Mouse (Mus musculus) hindbrain, postnatal 0 days (tissue): Measurements from ENCODE around the gene Trem3. TPM values are rescaled to one million over a fixed set of nuclear protein-coding genes. Genes with fewer than 3 reads are reported as not detected.

Source experiments
- ATAC-seq: fragments of 200-750 bp; cut with Nextera tagmentation; 2 replicates; pipeline ENCODE4 v1.8.0; 2017; ENCODE audit warnings: mild to moderate bottlenecking, moderate TSS enrichment, moderate library complexity
- DNase-seq: peaks from one replicate; pipeline ENCODE4 v3.0.0-alpha.2; 2015; ENCODE audit warnings: low spot score
- H3K27ac ChIP-seq: fragments of 300-500 bp; sonication (generic); 2 replicates; pipeline ENCODE4 v1.5.1; 2014; ENCODE audit warnings: mild to moderate bottlenecking
- H3K27me3 ChIP-seq: fragments of 300-500 bp; sonication (generic); 2 replicates; pipeline ENCODE4 v1.6.1; 2014; ENCODE audit warnings: low read length, mixed read lengths; ENCODE audit not compliant: insufficient read depth
- H3K36me3 ChIP-seq: fragments of 300-500 bp; sonication (generic); 2 replicates; pipeline ENCODE4 v1.6.1; 2014; ENCODE audit warnings: low read length, mixed read lengths; ENCODE audit not compliant: insufficient read depth
- H3K4me1 ChIP-seq: fragments of 300-500 bp; sonication (generic); 2 replicates; pipeline ENCODE4 v1.6.1; 2014; ENCODE audit warnings: antibody characterized with exemption, low read length, mixed read lengths; ENCODE audit not compliant: insufficient read depth
- H3K4me2 ChIP-seq: fragments of 300-500 bp; sonication (generic); 2 replicates; pipeline ENCODE4 v1.6.1; 2014; ENCODE audit warnings: low read depth, mild to moderate bottlenecking, low read length, moderate library complexity, mixed read lengths
- H3K4me3 ChIP-seq: fragments of 300-500 bp; sonication (generic); 2 replicates; pipeline ENCODE4 v1.5.1; 2014; ENCODE audit warnings: low read length
- H3K9ac ChIP-seq: fragments of 300-500 bp; sonication (generic); replicated peaks from 2 replicates; pipeline ENCODE4 v1.6.1; 2014; ENCODE audit warnings: mild to moderate bottlenecking, low read length, moderate library complexity, mixed read lengths
- H3K9me3 ChIP-seq: fragments of 300-500 bp; sonication (generic); 2 replicates; pipeline ENCODE4 v1.6.1; 2016; ENCODE audit warnings: low read length, mixed read lengths
- CTCF ChIP-seq: IDR thresholded peaks from 2 replicates; pipeline ENCODE4 v1.5.1; 2016; ENCODE audit warnings: antibody characterized with exemption, control low read depth, low read depth
- WGBS: fragments of 180-500 bp; shearing (Covaris S2); extraction: QIAGEN DNeasy Blood & Tissue Kit; methylation state at CpG from one replicate; pipeline ENCODE4 v1.1.7; 2014; 5-methylcytosine and 5-hydroxymethylcytosine counted together
- polyA plus RNA-seq: library from polyadenylated mRNA; unstranded; fragments of >200 nt; fragmentation: Nextera tagmentation; extraction: Ambion mirVana; gene quantifications from 2 replicates; pipeline ENCODE4 v1.2.1, GENCODE M21; 2015
- total RNA-seq: library from RNA; depleted of rRNA; stranded (reverse); fragments of >200 nt; gene quantifications from 2 replicates; pipeline ENCODE4 v1.2.3, GENCODE M21; 2014; rRNA removed

Gene Trem3
- total RNA-seq (not detected in 2 replicates), polyA plus RNA-seq (not detected in 2 replicates)

DNA sequence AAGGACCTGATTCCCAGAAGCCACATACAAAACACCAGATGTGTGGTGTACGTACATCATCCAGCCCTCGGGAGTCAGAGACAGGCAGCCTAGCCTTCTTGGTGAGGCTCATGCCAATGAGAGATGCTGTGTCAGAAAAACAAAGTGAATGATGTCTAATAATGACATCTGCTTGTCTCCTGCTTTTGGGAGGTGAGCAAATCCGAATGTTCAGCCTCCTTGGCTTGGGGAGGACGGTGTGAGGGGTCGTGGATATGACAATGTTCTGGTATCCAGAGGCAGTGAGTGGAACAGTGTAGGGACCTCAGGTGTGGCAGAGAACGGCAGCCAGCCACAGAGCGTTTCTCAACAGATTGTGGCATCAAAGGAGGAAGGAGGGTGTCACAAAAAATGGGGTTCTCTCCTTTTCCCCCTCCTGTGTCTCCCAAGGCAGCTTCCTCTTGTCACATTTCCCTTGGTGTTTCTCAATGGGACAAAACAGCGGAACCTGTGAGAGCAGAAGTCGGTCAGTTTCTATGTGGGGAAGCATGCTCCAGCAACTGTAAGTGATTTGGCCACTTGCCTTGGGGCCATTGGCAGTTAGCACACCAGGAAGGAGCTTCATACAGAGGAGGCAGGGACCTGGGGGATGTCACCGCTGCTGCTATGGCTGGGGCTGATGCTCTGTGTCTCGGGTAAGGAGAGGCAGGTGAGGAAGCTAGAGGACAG is at the start of gene Trem3:
Gene Trem3 (plus strand): TSS at position 557 of the 708 bp plus-strand sequence.
- 76% methylated on average over 11 of the region's 11 CpGs for WGBS
- Histone ChIP-seq H3K9ac (no peak within 1 kb of the TSS), H3K27me3 (no peaks in the 10 kb centered on the region), H3K36me3 (no peaks in the 10 kb centered on the region), H3K4me1 (no peaks in the 10 kb centered on the region), H3K4me3 (no peak within 1 kb of the TSS), H3K4me2 (no peak within 1 kb of the TSS), H3K9me3 (no peaks in the 10 kb centered on the region), H3K27ac (no peak within 1 kb of the TSS)
- DNase-seq, result no peak
- ATAC-seq, result no peak
- no peak for TF ChIP-seq CTCF

DNA sequence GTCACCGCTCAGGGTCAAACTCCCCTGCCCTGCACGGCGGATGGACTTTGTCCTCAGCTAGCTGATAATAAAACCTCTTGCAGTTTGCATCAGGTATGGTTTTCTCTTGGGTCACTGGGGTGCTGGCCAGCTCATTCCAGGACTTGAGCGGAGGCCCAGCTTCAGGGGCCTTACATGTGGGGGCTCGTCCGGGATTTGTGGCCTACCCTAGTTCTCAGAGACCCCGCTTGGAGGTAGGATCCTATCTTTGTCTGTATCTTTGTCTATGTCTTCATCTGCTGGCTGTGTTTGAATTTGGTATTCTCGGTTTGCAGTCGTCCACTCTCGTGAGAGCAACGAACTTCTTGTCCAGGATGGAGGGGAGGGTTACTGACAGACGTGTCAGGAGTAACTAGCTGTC is 44.5 kb upstream of the Trem3 start:
- Histone ChIP-seq H3K36me3 (no peaks in the 10 kb centered on the region), H3K27ac (no peak overlapping the region), H3K4me3 (no peak overlapping the region), H3K4me2 (no peak overlapping the region), H3K27me3 (no peaks in the 10 kb centered on the region), H3K9ac (no peak overlapping the region), H3K4me1 (no peaks in the 10 kb centered on the region), H3K9me3 (0 out of 2 replicates have a peak, but pooled peaks cover 3% of the 10 kb centered on the region)
- 95% methylated on average over 12 of the region's 12 CpGs for WGBS
- ATAC-seq (no peak), DNase-seq (no peak)
- TF ChIP-seq CTCF, result no peak

- no peak for TF ChIP-seq CTCF
- no peaks in the 10 kb centered on the region for H3K9me3 ChIP-seq
- H3K36me3 ChIP-seq, result no peaks in the 10 kb centered on the region
- no peaks in the 10 kb centered on the region for H3K4me1 ChIP-seq
- DNase-seq (no peak), ATAC-seq (no peak)
- no peak overlapping the region for H3K9ac ChIP-seq
- no peak overlapping the region for H3K4me2 ChIP-seq
- H3K27me3 ChIP-seq, result no peaks in the 10 kb centered on the region
- H3K27ac ChIP-seq, result no peak overlapping the region
- H3K4me3 ChIP-seq, result no peak overlapping the region
- 96% methylated on average over 12 of the region's 12 CpGs for WGBS
These were observed 35.0 kb upstream of the Trem3 start for GRCm38 (mm10) chr17:48212596-48212995.

- no peaks in the 10 kb centered on the region for H3K36me3 ChIP-seq
- no peak for TF ChIP-seq CTCF
- WGBS, result 67% methylated on average over 5 of the region's 5 CpGs
- H3K4me1 ChIP-seq, result no peaks in the 10 kb centered on the region
- H3K4me3 ChIP-seq, result no peak overlapping the region
- DNase-seq, result no peak
- no peaks in the 10 kb centered on the region for H3K27me3 ChIP-seq
- no peak overlapping the region for H3K4me2 ChIP-seq
- H3K9me3 ChIP-seq, result no peaks in the 10 kb centered on the region
- H3K27ac ChIP-seq, result no peak overlapping the region
- H3K9ac ChIP-seq, result no peak overlapping the region
- ATAC-seq, result no peak
These were observed 34.1 kb upstream of the Trem3 start for GRCm38 (mm10) chr17:48213511-48213910.

- Histone ChIP-seq H3K27me3 (no peaks in the 10 kb centered on the region), H3K4me1 (no peaks in the 10 kb centered on the region), H3K27ac (no peak overlapping the region), H3K36me3 (no peaks in the 10 kb centered on the region), H3K4me2 (no peak overlapping the region), H3K4me3 (no peak overlapping the region), H3K9ac (no peak overlapping the region), H3K9me3 (no peaks in the 10 kb centered on the region)
- 98% methylated on average over 1 of the region's 1 CpGs for WGBS
- no peak for TF ChIP-seq CTCF
- DNase-seq, result no peak
- no peak for ATAC-seq
These were observed 32.1 kb upstream of the Trem3 start for GRCm38 (mm10) chr17:48215429-48215828.

GRCm38 (mm10) chr17:48230680-48231079 is 16.9 kb upstream of the Trem3 start:
- 86% methylated on average over 7 of the region's 7 CpGs for WGBS
- Histone ChIP-seq H3K27me3 (no peaks in the 10 kb centered on the region), H3K4me1 (no peaks in the 10 kb centered on the region), H3K9me3 (no peaks in the 10 kb centered on the region), H3K27ac (no peak overlapping the region), H3K9ac (no peak overlapping the region), H3K4me3 (no peak overlapping the region), H3K4me2 (no peak overlapping the region), H3K36me3 (no peaks in the 10 kb centered on the region)
- DNase-seq, result no peak
- ATAC-seq, result no peak
- no peak for TF ChIP-seq CTCF

DNA sequence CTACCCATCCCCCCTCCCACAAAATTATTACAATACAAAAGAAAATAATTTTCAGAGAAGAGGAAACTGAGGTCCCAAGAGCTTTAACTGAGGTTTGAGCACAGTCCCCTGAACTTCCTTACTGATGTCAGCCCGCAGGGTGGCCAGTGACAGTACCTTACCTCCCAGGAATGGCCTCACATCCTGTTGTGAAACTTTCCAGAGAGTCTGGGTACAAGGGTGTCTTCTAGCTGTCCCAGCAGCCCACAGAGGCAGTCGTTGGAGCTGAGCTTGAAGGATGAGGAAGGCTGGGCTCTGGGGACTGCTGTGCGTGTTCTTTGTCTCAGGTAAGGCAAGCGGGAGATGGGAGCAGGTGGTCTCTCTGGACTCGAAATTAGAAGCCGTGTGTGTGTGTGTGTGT is 15.1 kb upstream of the Trem3 start, which contains the start of gene Trem1:
Gene Trem1 (plus strand): TSS at position 251 of the 400 bp plus-strand sequence.
- H3K4me3 ChIP-seq, result no peak within 1 kb of the TSS
- H3K36me3 ChIP-seq, result no peaks in the 10 kb centered on the region
- no peak within 1 kb of the TSS for H3K4me2 ChIP-seq
- no peaks in the 10 kb centered on the region for H3K4me1 ChIP-seq
- ATAC-seq (no peak), DNase-seq (no peak)
- H3K9ac ChIP-seq, result no peak within 1 kb of the TSS
- H3K27me3 ChIP-seq, result no peaks in the 10 kb centered on the region
- no peak within 1 kb of the TSS for H3K27ac ChIP-seq
- 74% methylated on average over 6 of the region's 6 CpGs for WGBS
- H3K9me3 ChIP-seq, result no peaks in the 10 kb centered on the region
- no peak for TF ChIP-seq CTCF
